Mouse (Mus musculus) telencephalon, adult 2 months (tissue): ENCODE data around the gene Sec11a.
"Not testable (repeated sequence)": the region's sequence is repeated elsewhere in the genome, so short reads cannot be mapped to it uniquely, and the experiment has no call there.

Source experiments
- DNase-seq: peaks from one replicate; pipeline ENCODE4 v3.0.0-alpha.2; 2011; ENCODE audit warnings: low read depth, low spot score

The Sec11a gene

DNA sequence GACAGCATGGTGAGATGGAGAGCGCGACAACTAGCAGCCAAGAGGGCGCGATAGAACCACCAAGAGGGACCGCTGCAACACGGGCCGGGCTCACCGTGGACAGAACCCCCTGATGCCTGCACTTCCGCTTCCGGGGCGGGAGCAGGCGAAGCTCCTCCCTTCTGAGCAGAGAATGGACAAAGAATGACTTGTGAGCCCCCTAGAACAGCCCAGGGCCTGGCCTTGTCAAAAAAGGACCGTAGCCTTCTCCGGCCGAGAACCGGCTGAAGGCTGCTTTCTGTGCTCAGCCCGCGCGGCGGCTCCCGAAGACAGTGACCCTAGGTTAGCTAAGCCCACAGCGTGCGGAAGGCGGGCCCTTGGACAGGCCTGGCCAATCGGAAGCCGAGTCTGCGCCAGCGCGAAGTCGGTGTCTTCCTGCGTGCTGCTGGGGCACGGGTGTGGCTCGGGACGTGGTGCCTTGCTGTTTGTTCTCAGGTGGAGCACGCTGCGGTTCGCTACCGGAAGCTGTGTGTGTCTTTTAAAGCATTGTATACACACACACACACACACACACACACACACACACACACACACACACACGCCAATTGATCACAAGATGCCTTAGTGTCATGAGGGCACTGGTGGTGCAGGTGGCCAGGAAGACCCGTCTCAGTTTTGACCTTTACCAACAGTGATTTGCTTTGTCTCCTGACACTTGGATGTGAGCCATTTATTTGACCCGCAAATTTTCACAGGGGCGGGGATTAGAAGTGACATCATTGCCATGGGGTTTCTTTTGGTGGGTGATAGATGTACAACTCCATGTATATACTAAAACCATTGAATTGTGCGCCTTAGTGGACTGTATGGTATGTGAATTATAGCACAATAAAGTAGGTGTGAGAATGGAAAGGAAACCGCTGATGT is at the start of gene Sec11a:
Gene Sec11a, minus strand, starts transcription at position 336 of the 906 bp plus-strand sequence.
- DNase-seq = peak; percentile 93

DNA sequence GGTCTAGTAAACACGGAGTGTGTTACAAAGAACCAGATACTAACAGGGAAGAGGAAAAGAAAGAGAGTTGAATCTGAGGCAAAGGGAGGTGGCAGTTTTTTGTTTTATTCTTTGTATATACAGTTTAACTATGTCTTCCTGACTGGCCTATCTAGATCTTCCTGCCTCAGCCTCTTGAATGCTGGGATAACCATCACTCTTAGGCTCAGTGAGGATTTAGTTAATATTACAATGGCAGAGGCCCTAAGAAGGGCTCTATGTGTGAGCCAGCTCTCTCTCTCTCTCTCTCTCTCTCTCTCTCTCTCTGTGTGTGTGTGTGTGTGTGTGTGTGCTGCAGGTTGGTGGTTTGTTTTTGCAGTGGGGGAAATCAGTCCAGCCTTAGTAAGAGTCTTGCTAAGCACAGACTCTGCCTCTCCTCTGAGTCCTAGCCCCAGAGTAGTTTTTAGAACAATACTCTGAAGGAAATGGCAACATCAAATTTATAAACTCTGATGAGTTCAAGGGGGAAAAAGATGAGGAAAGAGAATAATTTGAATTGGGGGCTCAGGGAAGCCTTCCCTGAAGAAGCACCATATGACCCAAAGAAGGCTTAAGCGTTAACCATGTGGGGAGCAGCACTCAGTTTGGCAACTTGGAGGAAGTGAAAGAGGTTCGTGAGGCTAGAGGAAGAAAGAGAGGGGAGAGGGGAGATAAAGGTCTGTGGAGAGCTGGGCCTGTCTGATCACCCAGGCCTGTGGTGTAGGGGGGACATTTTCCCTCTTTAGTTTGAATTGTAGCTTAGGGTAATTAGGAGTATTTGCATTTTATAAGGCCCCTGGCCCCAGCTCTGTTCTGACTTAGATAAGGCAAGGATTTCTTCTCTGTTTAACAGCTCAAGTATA is 47.9 kb upstream of the Sec11a start:
- no peak for DNase-seq

DNA sequence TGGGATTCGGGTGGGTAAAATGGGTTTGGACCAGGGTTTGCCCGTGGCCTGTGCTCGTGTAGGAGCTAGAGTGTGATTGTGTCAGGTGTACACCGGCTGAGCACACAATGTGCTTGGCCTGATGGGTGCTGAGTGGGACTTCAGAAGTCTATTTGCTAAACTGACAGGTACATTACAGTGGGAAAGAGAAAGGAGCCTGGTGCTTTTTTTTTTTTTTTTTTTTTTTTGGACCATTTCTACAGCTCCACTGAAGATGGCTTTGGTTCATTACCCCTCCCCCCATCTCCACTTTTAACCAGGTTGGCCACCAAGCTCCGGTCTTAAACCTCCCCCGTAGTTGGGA is 47.1 kb upstream of the Sec11a start:
- DNase-seq = no peak

DNA sequence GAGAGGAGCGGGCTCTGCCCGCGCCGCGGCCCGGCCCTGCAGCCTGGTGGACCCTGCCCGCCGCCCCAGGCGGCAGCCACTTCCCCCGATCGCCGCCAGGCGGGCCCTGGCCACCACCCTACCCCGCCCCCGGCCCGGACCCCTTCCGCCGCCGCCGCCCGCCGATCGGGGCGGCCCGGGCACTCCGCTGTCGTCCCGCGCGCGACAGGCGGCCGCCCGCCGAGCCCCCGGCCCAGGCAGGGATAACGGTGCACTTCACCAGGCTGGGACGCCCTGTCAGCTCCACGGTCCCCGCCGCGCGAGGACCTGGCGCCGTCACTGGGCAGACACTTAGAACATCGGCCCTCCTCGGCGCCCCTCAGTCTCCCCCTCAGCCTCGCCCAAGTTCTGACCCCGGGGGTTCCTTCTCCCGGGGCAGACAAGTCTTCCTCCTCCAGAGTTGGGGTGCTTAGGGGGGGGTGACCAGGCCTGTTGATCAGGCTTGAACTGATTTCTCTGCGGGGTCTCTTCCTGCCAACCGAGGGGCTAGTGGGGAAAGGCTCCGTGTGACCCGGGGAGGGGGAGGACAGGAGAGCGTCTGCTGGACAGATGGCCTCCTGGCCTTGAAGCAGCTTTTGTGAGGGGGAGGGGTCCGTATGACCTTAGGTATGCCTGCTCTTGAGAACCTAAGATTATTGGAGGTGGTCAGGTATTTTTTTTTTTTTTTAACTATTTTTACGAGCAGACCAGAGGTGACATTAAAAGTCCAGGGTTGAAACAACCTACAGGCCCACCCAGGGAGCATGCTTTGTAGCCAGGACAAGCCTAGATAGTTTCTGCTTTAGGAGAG is 46.5 kb upstream of the Sec11a start:
- DNase-seq = no peak

DNA sequence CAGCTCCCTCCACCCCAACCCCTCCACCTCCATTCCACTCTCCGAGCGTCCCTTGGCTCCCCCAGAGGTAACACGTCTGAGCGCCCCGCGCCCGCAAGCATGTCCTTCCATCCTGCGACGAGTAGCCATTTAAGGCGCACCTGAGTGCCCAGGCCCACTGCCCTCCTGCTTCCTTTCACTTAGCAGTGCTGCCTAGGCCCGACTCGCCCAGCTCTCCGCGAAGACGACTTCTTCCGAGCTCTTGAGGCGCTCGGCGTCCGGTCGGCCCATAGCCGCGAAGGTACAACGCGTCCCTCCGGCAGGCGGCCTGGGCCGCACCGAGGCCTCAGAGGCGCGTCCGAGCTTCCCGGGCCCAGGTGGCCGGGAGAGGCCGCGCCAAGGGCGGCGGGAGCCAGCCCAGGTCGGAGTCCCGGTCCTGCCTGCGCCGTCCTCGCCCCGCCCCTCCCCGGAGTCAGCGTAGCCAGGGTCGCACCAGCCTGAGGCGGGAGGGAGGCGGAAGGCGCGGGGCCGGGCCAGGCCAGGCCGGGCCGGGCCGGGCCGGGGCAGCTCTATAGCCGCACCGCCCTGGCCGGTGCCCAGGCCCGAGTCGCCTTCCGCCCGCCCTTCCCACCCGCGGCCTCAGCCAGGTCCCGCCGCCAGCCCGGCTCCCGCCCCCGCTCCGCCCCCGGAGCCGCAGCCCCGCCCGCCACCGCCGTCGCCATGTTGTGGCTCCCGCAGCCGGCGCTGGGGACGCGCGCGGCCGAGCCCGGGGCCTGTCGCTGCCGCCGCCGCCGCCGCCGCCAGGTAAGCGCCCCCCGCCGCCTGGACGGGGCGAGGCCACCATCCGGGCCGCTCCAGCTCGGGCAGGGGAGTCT is 45.6 kb upstream of the Sec11a start, which contains the start of gene Zfp592:
Gene Zfp592, plus strand, starts transcription at position 702 of the 854 bp plus-strand sequence.
- no peak for DNase-seq

DNA sequence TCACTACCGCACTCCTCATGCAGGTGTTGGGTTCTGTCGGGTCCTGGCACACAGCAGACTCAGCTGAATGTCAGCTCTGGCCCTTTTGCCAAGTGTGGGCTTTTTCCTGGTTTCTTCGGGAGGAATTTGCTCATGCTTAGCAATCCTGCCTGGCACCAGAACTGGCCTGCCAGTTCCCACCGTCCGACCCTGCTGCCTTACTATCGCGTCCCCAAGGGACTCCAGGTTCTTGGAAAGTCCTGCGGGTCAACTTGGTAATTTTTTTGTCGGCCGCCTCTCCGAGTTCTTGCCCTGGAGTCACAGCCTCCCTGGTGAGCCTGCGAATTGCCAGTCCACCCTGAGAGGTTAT is 45.0 kb upstream of the Sec11a start:
- no peak for DNase-seq

DNA sequence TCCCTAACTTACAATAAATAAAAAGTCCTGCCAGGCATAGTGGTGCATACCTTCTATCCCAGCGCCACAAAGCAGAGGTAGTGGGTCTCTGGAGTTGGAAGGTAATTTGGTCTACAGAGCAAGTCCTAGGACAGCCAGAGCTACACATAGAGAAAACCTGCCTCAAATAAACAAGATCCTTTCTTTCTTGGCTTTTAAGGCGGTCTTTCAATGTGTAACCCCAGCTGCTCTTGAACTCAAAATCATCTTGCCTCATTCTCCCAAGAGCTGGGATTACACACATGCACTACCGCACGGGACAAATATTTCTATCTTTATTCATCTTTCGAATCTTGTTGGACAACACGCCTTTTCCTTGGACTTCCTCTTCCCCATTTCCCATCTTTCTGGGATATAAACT is 44.5 kb upstream of the Sec11a start:
- DNase-seq = no peak

DNA sequence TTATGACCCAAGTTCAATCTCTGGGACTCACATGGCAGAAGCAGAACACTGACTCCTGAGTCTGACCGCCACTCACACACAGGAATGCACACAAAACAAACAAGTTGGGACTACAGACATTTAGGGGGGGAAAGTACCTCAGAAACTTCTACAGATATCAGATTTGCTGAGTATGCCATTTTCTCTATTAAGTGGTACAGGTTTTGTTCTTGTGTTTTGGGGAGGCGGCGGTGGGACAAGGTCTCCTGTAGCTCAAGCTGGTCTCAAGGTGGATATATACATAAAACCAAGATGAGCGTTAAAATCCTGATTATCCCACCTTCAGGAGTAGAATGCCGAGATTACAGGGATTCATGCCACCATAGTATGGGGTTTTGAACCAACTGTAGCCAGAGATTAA is 44.0 kb upstream of the Sec11a start:
- DNase-seq = no peak

DNA sequence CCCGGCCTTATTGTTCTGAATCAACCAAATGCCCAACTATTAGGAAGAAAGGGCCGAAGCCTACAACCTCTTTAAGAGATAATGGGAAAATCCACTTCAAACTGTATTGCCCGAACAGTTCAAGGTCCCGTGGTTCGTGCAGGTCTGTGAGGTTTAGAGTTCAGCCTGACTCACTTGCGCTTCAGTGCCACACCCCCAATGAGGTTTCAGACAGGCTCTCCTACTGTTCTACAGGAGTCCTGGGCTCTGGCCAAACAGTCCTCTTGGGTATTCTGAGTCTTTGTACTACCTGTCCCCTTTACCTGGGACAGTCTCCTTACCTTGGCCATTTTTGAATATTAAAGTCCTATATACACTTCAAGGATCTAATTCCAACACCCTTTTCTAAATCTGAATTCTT is 42.7 kb upstream of the Sec11a start:
- DNase-seq = no peak

DNA sequence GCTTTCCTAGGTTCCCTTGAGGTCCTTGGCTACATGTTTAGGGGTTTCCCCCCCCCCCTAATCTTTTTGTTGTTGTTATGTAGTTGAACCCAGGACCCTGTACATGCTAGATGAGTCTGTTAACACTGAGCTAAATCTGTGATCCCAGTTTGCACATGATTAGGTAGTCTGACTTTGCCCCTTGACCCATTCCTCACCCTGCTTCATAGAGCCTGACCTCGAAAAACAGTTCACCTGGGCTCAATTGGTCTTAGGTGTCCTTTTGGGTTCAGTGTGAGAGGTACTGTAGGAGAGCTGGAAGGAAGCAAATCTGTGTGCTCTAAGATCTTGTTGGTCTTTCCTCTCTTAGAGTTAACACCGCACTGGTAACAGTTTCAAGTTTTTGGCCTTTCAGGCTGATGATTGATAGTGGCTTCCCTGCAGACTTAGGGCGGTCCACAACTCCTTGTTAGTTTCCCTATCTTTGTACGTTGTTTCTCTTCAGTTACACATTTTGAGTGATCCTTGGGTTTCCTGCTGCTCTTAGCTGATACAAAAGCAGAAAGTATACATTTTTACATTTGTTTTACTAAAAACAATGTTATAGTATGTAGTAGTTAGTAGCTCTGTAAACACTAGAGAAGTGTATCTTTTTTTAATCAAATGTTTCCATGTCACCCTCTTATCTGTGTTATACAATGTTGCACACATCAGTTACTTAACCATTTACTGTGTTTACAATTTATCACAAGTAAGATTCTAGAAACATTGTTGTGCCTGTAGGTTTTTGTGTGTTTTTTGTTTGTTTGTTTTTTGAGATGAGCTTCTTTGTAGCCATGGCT is 40.4 kb upstream of the Sec11a start:
- no peak for DNase-seq

DNA sequence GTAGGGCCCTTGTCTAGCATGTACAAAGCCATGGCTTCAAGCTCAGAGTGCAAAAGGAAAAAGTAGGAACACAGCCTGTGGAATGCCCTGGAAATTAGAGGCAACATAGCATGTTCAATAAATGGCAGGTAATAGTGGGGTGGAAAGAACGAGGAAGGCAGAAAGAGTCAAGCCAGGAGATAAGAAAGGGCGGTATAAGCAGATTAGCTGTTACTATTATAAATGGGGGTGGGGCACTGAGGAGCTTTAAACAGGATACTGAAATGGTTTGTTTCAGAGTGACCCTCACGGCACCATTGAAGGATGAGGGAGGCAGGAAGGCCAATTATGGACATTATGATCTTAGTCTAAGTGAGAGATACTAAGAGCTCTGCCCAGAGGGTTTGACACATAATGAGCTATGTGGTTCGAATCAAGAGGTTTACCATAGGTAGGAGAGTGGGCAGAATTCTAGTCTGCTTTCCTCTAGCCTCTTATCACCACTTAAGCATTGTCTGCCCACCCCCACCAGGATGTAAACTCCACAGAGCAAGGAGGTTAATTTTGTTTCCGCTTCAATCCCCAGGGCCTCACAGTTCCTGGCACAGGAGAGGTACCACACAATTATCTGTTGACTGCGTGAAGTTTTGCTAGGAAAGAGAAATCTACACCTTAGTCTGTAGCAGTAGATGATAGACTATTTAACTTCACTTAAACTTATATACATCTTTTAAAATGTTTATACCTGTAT is 39.0 kb upstream of the Sec11a start:
- DNase-seq = no peak

DNA sequence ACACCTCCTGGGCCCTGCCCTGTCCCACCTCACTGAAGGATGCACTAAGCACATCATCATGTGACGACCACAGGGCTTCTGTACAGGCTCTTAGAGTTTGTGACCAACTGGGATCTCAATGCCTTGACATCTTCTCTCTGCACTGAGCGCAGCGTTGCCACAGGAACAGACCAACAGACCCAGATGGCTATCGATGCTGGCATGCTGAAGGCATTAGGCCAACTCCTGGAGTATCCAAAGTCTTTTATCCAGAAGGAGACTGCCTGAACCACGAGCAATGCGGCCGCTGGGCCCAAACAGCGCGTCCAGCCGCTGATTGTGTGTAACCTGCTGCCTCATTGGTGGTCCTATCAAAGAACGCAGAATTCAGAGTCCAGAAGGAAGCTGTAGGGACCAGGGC is 33.0 kb upstream of the Sec11a start:
- DNase-seq = no peak

DNA sequence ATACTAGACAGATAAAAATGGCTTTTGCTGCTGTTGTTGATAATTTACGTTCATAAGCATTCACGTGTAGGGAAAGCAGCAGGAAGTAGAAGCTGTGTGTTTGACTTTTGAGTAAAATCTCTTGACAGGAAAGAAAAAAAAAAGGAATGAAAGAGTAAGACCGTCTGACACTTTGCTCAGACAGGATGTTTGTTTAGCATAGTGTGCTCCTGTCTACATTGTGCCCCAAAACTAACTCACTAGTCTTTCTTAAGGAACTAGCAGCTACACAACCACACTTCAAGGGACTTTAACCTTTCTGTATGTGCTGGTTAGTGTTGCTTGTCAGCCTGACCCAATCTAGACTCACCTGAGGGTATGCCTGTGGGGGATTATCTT is 26.0 kb upstream of the Sec11a start:
- DNase-seq = not testable (repeated sequence)

DNA sequence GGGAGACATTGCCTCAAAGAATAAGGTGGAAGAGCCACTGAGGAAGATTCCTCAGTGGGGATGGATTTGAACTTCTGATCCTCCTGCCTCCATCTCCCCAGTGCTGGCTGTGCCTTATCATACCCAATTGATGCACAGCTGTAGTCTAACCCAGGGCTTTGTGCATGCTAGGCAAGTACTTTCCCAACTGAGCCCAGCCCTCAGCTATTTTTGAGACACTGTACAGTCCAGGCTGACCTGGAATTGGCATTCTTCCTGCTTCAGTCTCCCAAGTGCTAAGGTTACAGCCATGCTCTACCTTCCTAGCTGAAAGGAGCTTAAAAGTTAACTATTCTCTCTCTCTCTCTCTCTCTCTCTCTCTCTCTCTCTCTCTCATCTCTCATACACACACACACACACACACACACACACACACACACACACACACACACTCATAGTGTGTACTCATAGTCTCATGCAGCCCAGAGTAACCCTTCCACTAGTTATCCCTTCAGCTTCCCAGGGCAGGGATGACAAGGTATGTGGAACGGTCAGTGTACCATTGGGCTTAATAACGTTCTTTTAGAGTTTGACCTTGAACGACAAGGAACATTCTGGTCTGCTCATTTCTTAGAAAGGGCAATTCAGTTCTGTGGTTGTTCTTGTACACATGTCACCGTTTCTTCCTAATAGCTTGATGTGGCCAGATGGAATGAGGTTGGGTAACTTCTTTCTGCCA is 25.5 kb upstream of the Sec11a start:
- not testable (repeated sequence) for DNase-seq

DNA sequence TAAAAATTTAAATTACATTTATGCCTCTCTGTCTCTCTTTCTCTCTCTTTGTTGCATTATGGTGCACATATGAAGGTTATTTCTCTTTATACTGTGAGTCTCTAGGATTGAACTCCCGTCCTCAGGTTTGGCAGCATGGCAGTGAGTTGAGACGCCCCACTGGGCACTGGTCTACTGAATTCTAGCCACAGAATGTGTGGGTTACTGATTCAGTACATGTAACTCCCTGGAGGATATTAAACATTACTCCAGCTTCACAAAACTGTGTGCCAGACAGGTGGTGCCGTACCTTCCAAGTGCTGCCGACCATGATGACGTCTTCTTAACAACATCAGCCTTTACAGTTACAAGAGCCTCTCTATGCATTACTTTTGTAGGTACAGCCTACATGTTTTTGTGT is 24.5 kb upstream of the Sec11a start:
- no peak for DNase-seq

DNA sequence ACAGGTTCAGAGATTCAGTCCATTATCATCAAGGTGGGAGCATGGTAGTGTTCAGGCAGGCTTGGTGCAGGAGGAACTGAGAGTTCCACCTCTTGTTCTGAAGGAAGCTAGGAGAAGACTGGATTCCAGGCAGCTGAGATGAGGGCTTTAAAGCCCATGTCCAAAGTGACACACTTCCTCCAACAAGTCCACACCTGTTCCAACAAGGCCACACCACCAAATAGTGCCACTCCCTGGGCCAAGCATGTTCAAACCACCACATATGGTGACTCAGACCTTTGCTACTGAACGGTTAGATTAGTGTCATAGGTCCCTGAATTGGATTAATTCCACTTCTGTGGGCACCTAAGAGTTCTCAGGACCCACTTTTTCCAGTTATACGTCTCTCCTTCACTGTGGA is 23.8 kb upstream of the Sec11a start:
- no peak for DNase-seq

DNA sequence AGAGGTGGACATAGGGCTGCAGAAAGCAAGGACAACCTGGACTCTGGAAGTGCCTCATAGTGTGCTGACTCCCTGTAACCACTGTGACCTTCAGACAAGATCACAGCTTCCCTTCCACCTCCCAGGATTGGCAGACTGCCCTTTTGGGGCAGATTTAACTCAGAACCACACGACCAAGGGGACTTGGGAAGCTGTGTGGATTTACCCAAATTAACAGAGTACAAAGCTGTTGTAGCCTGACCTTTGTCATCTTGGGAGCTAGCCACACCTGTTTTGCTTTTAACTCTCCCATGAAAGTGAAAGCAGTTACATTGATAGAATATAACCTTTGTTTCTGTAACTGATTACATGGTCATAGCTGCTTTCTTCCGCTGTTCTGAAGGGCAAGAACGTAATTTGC is 23.3 kb upstream of the Sec11a start:
- no peak for DNase-seq

DNA sequence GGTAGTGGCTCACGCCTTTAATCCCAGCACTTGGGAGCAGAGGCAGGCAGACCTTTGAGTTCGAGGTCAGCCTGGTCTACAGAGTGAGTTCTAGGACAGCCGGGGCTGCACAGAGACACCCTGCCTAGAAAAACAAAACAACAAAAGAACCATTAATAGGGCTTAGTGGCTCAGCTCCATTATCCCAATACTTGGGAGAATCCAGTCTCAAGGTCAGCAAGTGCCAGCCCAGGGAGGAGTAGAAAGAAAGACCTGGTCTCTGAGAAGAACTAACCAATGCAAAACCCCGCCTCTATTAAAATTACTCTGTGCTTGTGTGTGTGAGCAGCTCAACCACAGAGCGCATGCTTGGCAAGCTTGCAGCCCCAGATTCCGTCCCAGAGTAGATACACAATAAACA is 15.2 kb upstream of the Sec11a start:
- DNase-seq = no peak

DNA sequence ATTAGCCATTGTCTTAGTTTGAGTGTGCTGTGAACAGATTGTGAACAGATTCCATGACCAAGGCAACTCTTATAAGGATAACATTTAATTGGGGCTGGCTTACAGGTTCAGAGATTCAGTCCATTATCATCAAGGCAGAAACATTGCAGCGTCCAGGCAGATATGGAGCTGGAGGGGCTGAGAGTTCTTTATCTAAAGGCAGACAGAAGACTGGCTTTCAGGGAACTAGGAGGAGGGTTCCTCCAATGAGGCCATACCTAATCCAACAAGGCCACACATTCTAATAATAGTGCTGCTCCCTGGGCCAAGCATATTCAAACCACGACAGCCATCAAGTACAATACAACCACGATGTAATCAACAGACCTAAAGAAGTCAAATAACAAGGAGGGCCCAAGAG is 11.4 kb upstream of the Sec11a start:
- DNase-seq = no peak
